Mouse (Mus musculus) heart, postnatal 36 days (tissue): Measurements from ENCODE around the gene Rtp4. TPM values are rescaled to one million over a fixed set of nuclear protein-coding genes. Genes with fewer than 3 reads are reported as not detected.

Experiments
- total RNA-seq, 2 experiments: library from RNA; stranded (reverse); gene quantifications; 2 replicates each; pipeline ENCODE4 v1.2.3; 2021

The Rtp4 gene
- total RNA-seq, 2 experiments from 2014 or later = 6.5 to 11.9 TPM

Other genes starting within 250 kb of the Rtp4 start
- not detected for gene Rtp1, start 91.2 kb upstream of the Rtp4 start, total RNA-seq
- 10 to 100 TPM; 16.9 to 17.3 TPM for gene Masp1, start 524 bp downstream of the Rtp4 start, total RNA-seq